Comparison of ENCODE assay signal across 11 mouse cellular contexts in genomic region chr19:7171447-7171846, GRCm38 (mm10). TPM values are rescaled to one million over a fixed set of nuclear protein-coding genes. Genes with fewer than 3 reads are reported as not detected.
DNase-seq lines count a peak whose midpoint lies in the region; ATAC-seq and TF ChIP-seq lines count a peak whose summit lies in the region.
"Had no signal": no experiment of that assay in that cellular context is flagged by ENCODE, and none has a peak within 500 bp of the region (broad histone marks: within the 10 kb centered on the region; RNA-seq: fewer than 3 reads in every experiment).

No protein-coding gene starts in this region.

- no peak overlapping the region for H3K9ac ChIP-seq in liver, embryonic 13.5 days
- no peak overlapping the region for H3K9ac ChIP-seq in liver, postnatal 0 days (replicated peaks)
- H3K9ac ChIP-seq in forebrain, embryonic 14.5 days (ENCODE audit: low read length) = no peak overlapping the region
- no peak overlapping the region for H3K9ac ChIP-seq in midbrain, embryonic 15.5 days
- H3K9ac ChIP-seq in liver, embryonic 11.5 days (ENCODE audit: low read depth, low read length) = no peak overlapping the region
- H3K9ac ChIP-seq: liver, embryonic 14.5 days had no signal

- no peak overlapping the region for H3K27ac ChIP-seq in liver, embryonic 13.5 days
- no peak overlapping the region for H3K27ac ChIP-seq in liver, postnatal 0 days (ENCODE audit: low read depth)
- no peak overlapping the region for H3K27ac ChIP-seq in forebrain, embryonic 14.5 days (ENCODE audit: low read depth, low read length)
- H3K27ac ChIP-seq in midbrain, embryonic 15.5 days = peak overlapping the region; percentile 53
- H3K27ac ChIP-seq in liver, embryonic 11.5 days (ENCODE audit: low read depth, low read length) = no peak overlapping the region
- H3K27ac ChIP-seq: liver, embryonic 14.5 days had no signal

- TF ChIP-seq EP300 in liver, postnatal 0 days (IDR thresholded peaks at IDR 0.05; ENCODE audit: low read depth) = no peak

- peaks cover 33% of the 10 kb centered on the region for H3K27me3 ChIP-seq in liver, embryonic 13.5 days
- peaks cover 14% of the 10 kb centered on the region for H3K27me3 ChIP-seq in liver, postnatal 0 days (ENCODE audit: insufficient read depth, low read length)
- no peaks in the 10 kb centered on the region for H3K27me3 ChIP-seq in forebrain, embryonic 14.5 days (replicated peaks; ENCODE audit: control insufficient read depth, insufficient read depth, low read length)
- peaks cover 13% of the 10 kb centered on the region; the same call in 1 of the 2 replicates for H3K27me3 ChIP-seq in midbrain, embryonic 15.5 days (replicated peaks)
- H3K27me3 ChIP-seq in liver, embryonic 11.5 days (replicated peaks; ENCODE audit: control insufficient read depth, insufficient read depth, low read length) = peaks cover 40% of the 10 kb centered on the region

- peak; percentile 32; the same call in 1 of the 2 replicates for ATAC-seq in liver, embryonic 13.5 days (ENCODE audit: low read depth)
- ATAC-seq in liver, postnatal 0 days = no peak
- ATAC-seq in forebrain, embryonic 14.5 days = peak; percentile 4; the same call in 1 of the 2 replicates
- ATAC-seq in midbrain, embryonic 15.5 days (replicated peaks) = peak; percentile 23; the same call in 1 of the 2 replicates
- no peak for ATAC-seq in erythroid progenitor cell, adult 5-6 weeks (replicated peaks; ENCODE audit: low FRiP score, poor library complexity, severe bottlenecking)
- no peak for ATAC-seq in liver, embryonic 11.5 days (replicated peaks; ENCODE audit: low FRiP score)

- H3K36me3 ChIP-seq in liver, embryonic 13.5 days = no peaks in the 10 kb centered on the region
- H3K36me3 ChIP-seq in liver, postnatal 0 days (replicated peaks; ENCODE audit: insufficient read depth, low read length) = no peaks in the 10 kb centered on the region
- no peaks in the 10 kb centered on the region for H3K36me3 ChIP-seq in forebrain, embryonic 14.5 days (ENCODE audit: control insufficient read depth, insufficient read depth, low read length)
- H3K36me3 ChIP-seq in midbrain, embryonic 15.5 days (replicated peaks) = no peaks in the 10 kb centered on the region
- no peaks in the 10 kb centered on the region for H3K36me3 ChIP-seq in liver, embryonic 11.5 days (ENCODE audit: control insufficient read depth, insufficient read depth, low read length)

- peaks cover 19% of the 10 kb centered on the region for H3K4me1 ChIP-seq in liver, embryonic 13.5 days (replicated peaks)
- no peaks in the 10 kb centered on the region for H3K4me1 ChIP-seq in liver, postnatal 0 days (ENCODE audit: insufficient read depth)
- H3K4me1 ChIP-seq in forebrain, embryonic 14.5 days (ENCODE audit: control insufficient read depth, insufficient read depth, low read length) = peaks cover 31% of the 10 kb centered on the region
- peaks cover 24% of the 10 kb centered on the region for H3K4me1 ChIP-seq in midbrain, embryonic 15.5 days
- H3K4me1 ChIP-seq in liver, embryonic 11.5 days (replicated peaks; ENCODE audit: control insufficient read depth, insufficient read depth, low read length) = peaks cover 17% of the 10 kb centered on the region

- no peak for TF ChIP-seq CTCF in liver, postnatal 0 days (IDR thresholded peaks at IDR 0.05; ENCODE audit: low read depth)

- whole genome bisulfite sequencing in liver, embryonic 13.5 days (ENCODE audit: insufficient replicate concordance) = 16% methylated on average over 8 of the region's 8 CpGs
- WGBS in liver, postnatal 0 days (ENCODE audit: insufficient replicate concordance) = 19% methylated on average over 8 of the region's 8 CpGs
- 6% methylated on average over 8 of the region's 8 CpGs for WGBS in forebrain, embryonic 14.5 days
- WGBS in midbrain, embryonic 15.5 days = 7% methylated on average over 8 of the region's 8 CpGs
- 13% methylated on average over 8 of the region's 8 CpGs for WGBS in liver, embryonic 11.5 days

- H3K4me2 ChIP-seq in liver, embryonic 13.5 days = no peak overlapping the region
- no peak overlapping the region for H3K4me2 ChIP-seq in liver, postnatal 0 days (ENCODE audit: low read depth, low read length)
- H3K4me2 ChIP-seq in forebrain, embryonic 14.5 days (ENCODE audit: low read length) = no peak overlapping the region
- no peak overlapping the region for H3K4me2 ChIP-seq in midbrain, embryonic 15.5 days
- no peak overlapping the region for H3K4me2 ChIP-seq in liver, embryonic 11.5 days

- H3K9me3 ChIP-seq in liver, embryonic 13.5 days (replicated peaks) = no peaks in the 10 kb centered on the region
- H3K9me3 ChIP-seq in liver, postnatal 0 days (ENCODE audit: low read length) = no peaks in the 10 kb centered on the region
- no peaks in the 10 kb centered on the region for H3K9me3 ChIP-seq in forebrain, embryonic 14.5 days (replicated peaks; ENCODE audit: control insufficient read depth, low read length)
- no peaks in the 10 kb centered on the region for H3K9me3 ChIP-seq in midbrain, embryonic 15.5 days
- H3K9me3 ChIP-seq in liver, embryonic 11.5 days (ENCODE audit: control insufficient read depth, low read length) = no peaks in the 10 kb centered on the region

- no peak overlapping the region for H3K4me3 ChIP-seq in liver, embryonic 13.5 days (replicated peaks)
- no peak overlapping the region for H3K4me3 ChIP-seq in liver, postnatal 0 days (ENCODE audit: low read depth, low read length)
- no peak overlapping the region for H3K4me3 ChIP-seq in forebrain, embryonic 14.5 days (ENCODE audit: low read depth, low read length)
- H3K4me3 ChIP-seq in midbrain, embryonic 15.5 days = no peak overlapping the region
- no peak overlapping the region for H3K4me3 ChIP-seq in liver, embryonic 11.5 days (ENCODE audit: low read depth, low read length)

- DNase-seq in adrenal gland, adult (ENCODE audit: inconsistent age in 2 of 2, low spot score in 1 of 2) = peak; percentile 54 to 67
- DNase-seq in adrenal gland, postnatal 25 days = no peak
- DNase-seq in liver, embryonic 13.5 days = no peak
- DNase-seq in liver, postnatal 0 days = no peak
- DNase-seq in forebrain, embryonic 14.5 days (ENCODE audit: low spot score) = no peak
- no peak for DNase-seq in liver, embryonic 11.5 days (ENCODE audit: low spot score)
- DNase-seq: gastrocnemius, postnatal 10 days; thymus, adult 2 months had no signal

RNA-seq across cellular contexts. Expression of gene Otub1, which starts 34.7 kb away (rescaled TPM):
- total RNA-seq in adrenal gland, postnatal 25 days (2021) = 102 and 132 TPM in 2 replicates
- polyA plus RNA-seq in liver, embryonic 13.5 days (2015; fragmentation: Nextera tagmentation; extraction: Ambion mirVana) = 68.9 and 69.3 TPM in 2 replicates
- polyA plus RNA-seq in liver, postnatal 0 days (2015; fragmentation: Nextera tagmentation; extraction: Ambion mirVana) = 55.0 and 57.9 TPM in 2 replicates
- polyA plus RNA-seq in forebrain, embryonic 14.5 days (2014; fragmentation: Nextera tagmentation; extraction: Ambion mirVana) = 262 TPM in 2 replicates
- 242 and 255 TPM in 2 replicates for polyA plus RNA-seq in midbrain, embryonic 15.5 days (2015; fragmentation: Nextera tagmentation; extraction: Ambion mirVana)
- 17.3 and 25.6 TPM in 2 replicates for total RNA-seq in erythroid progenitor cell, adult 5-6 weeks (2015; ENCODE audit: low replicate concordance)
- 8.2 and 10.0 TPM in 2 replicates for total RNA-seq in erythroid progenitor cell, adult 5-6 weeks (2017; ENCODE audit: low replicate concordance)
- 139 and 140 TPM in 2 replicates for polyA plus RNA-seq in liver, embryonic 11.5 days (2014; fragmentation: Nextera tagmentation; extraction: Ambion mirVana)

RNA-seq across cellular contexts. Expression of gene Cox8a, which starts 46.0 kb away (rescaled TPM):
- 781 and 926 TPM in 2 replicates for total RNA-seq in adrenal gland, postnatal 25 days (2021)
- 734 and 757 TPM in 2 replicates for polyA plus RNA-seq in liver, embryonic 13.5 days (2015; fragmentation: Nextera tagmentation; extraction: Ambion mirVana)
- 1,162 and 1,195 TPM in 2 replicates for polyA plus RNA-seq in liver, postnatal 0 days (2015; fragmentation: Nextera tagmentation; extraction: Ambion mirVana)
- polyA plus RNA-seq in forebrain, embryonic 14.5 days (2014; fragmentation: Nextera tagmentation; extraction: Ambion mirVana) = 772 and 935 TPM in 2 replicates
- 837 and 848 TPM in 2 replicates for polyA plus RNA-seq in midbrain, embryonic 15.5 days (2015; fragmentation: Nextera tagmentation; extraction: Ambion mirVana)
- total RNA-seq in erythroid progenitor cell, adult 5-6 weeks (2015; ENCODE audit: low replicate concordance) = 226 and 267 TPM in 2 replicates
- 106 and 241 TPM in 2 replicates for total RNA-seq in erythroid progenitor cell, adult 5-6 weeks (2017; ENCODE audit: low replicate concordance)
- 1,017 and 1,108 TPM in 2 replicates for polyA plus RNA-seq in liver, embryonic 11.5 days (2014; fragmentation: Nextera tagmentation; extraction: Ambion mirVana)

Comparison
In these comparisons a context has a peak if more than half of its experiments do, and no peak if none do; other contexts are left out.
1. DNase-seq: peak in adrenal gland, adult (2 of 2); none in adrenal gland, postnatal 25 days (single experiment), liver, embryonic 13.5 days (single experiment), liver, postnatal 0 days (single experiment), forebrain, embryonic 14.5 days (single experiment) and liver, embryonic 11.5 days (single experiment).
2. ATAC-seq: peak in liver, embryonic 13.5 days (single experiment), forebrain, embryonic 14.5 days (single experiment) and midbrain, embryonic 15.5 days (single experiment); none in liver, postnatal 0 days (single experiment), erythroid progenitor cell, adult 5-6 weeks (single experiment) and liver, embryonic 11.5 days (single experiment).